ENCODE assay signal across 9 mouse cellular contexts in the genomic region with DNA sequence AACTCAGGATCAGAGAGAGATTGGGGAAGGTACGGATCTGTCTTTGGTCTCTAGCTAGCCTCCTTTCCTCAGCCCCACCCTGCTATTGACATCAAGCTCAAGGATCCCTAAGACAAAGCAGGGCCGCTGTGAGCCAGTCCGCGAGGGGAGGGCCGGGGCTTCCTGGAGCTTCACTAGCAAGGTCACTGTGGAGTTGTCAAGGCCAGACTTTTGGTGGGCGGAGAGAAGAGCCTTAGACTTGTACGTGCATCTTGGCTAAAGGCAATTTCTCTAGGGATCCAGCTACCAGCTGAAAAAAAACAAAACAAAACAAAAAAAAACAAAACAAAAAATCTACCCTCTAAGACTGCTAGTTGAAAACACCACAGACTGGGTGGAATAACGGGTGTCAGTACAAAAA. TPM values are rescaled to one million over a fixed set of nuclear protein-coding genes. Genes with fewer than 3 reads are reported as not detected.
DNase-seq lines count a peak whose midpoint lies in the region; ATAC-seq and TF ChIP-seq lines count a peak whose summit lies in the region.
"Had no signal": no experiment of that assay in that cellular context is flagged by ENCODE, and none has a peak within 500 bp of the region (broad histone marks: within the 10 kb centered on the region; RNA-seq: fewer than 3 reads in every experiment).

No protein-coding gene starts in this region.

- H3K4me3 ChIP-seq in left cerebral cortex, adult 2 months = no peak overlapping the region; the same call in 1 of the 2 replicates
- peak overlapping the region; percentile 51 for H3K4me3 ChIP-seq in embryonic facial prominence, embryonic 13.5 days
- peak overlapping the region; percentile 49 for H3K4me3 ChIP-seq in hindbrain, embryonic 13.5 days
- no peak overlapping the region for H3K4me3 ChIP-seq in liver, embryonic 12.5 days
- no peak overlapping the region for H3K4me3 ChIP-seq in stomach, postnatal 0 days (ENCODE audit: low read depth, low read length)

- no peak overlapping the region for H3K9ac ChIP-seq in embryonic facial prominence, embryonic 13.5 days
- no peak overlapping the region for H3K9ac ChIP-seq in hindbrain, embryonic 13.5 days
- no peak overlapping the region for H3K9ac ChIP-seq in liver, embryonic 12.5 days
- H3K9ac ChIP-seq in stomach, postnatal 0 days (ENCODE audit: low read length) = no peak overlapping the region

- H3K9me3 ChIP-seq in embryonic facial prominence, embryonic 13.5 days = no peaks in the 10 kb centered on the region
- no peaks in the 10 kb centered on the region for H3K9me3 ChIP-seq in hindbrain, embryonic 13.5 days
- H3K9me3 ChIP-seq in liver, embryonic 12.5 days (replicated peaks) = no peaks in the 10 kb centered on the region
- no peaks in the 10 kb centered on the region for H3K9me3 ChIP-seq in stomach, postnatal 0 days (ENCODE audit: control insufficient read depth, low read length)

- ATAC-seq in embryonic facial prominence, embryonic 13.5 days (ENCODE audit: insufficient number of reproducible peaks, insufficient read depth, low FRiP score, low TSS enrichment, low read depth) = no peak
- ATAC-seq in hindbrain, embryonic 13.5 days (ENCODE audit: low FRiP score) = no peak
- no peak for ATAC-seq in liver, embryonic 12.5 days
- no peak for ATAC-seq in stomach, postnatal 0 days (ENCODE audit: low FRiP score, low TSS enrichment)

- peak overlapping the region; percentile 83 for H3K27ac ChIP-seq in left cerebral cortex, adult 2 months
- no peak overlapping the region; the same call in 1 of the 2 replicates for H3K27ac ChIP-seq in embryonic facial prominence, embryonic 13.5 days
- no peak overlapping the region for H3K27ac ChIP-seq in hindbrain, embryonic 13.5 days
- no peak overlapping the region for H3K27ac ChIP-seq in liver, embryonic 12.5 days
- peak overlapping the region; percentile 85 for H3K27ac ChIP-seq in stomach, postnatal 0 days (replicated peaks)

- peak overlapping the region; percentile 72 for H3K4me2 ChIP-seq in embryonic facial prominence, embryonic 13.5 days
- H3K4me2 ChIP-seq in hindbrain, embryonic 13.5 days = peak overlapping the region; percentile 63
- H3K4me2 ChIP-seq in liver, embryonic 12.5 days = peak overlapping the region; percentile 65
- H3K4me2 ChIP-seq in stomach, postnatal 0 days (replicated peaks; ENCODE audit: low read depth) = peak overlapping the region; percentile 69

- H3K27me3 ChIP-seq in embryonic facial prominence, embryonic 13.5 days = peaks cover 82% of the 10 kb centered on the region
- H3K27me3 ChIP-seq in hindbrain, embryonic 13.5 days = peaks cover 78% of the 10 kb centered on the region
- peaks cover 82% of the 10 kb centered on the region for H3K27me3 ChIP-seq in liver, embryonic 12.5 days (replicated peaks)
- no peaks in the 10 kb centered on the region; the same call in 1 of the 2 replicates for H3K27me3 ChIP-seq in stomach, postnatal 0 days (ENCODE audit: control insufficient read depth, insufficient read depth, low read length)

- H3K4me1 ChIP-seq in embryonic facial prominence, embryonic 13.5 days = peaks cover 20% of the 10 kb centered on the region
- H3K4me1 ChIP-seq in hindbrain, embryonic 13.5 days (replicated peaks) = peaks cover 22% of the 10 kb centered on the region
- H3K4me1 ChIP-seq in liver, embryonic 12.5 days = peaks cover 29% of the 10 kb centered on the region
- no peaks in the 10 kb centered on the region for H3K4me1 ChIP-seq in stomach, postnatal 0 days (replicated peaks; ENCODE audit: control insufficient read depth, insufficient read depth)

- no peak for DNase-seq in left cerebral cortex, adult 2 months (ENCODE audit: extremely low spot score in 1 of 2, low spot score in 2 of 2)
- DNase-seq in left cerebral cortex, postnatal 25 days (ENCODE audit: low spot score in 2 of 2) = no peak
- DNase-seq in stomach, postnatal 0 days (ENCODE audit: low spot score) = no peak
- no peak for DNase-seq in layer of hippocampus, postnatal 25 days (ENCODE audit: extremely low spot score in 1 of 2, low spot score in 1 of 2)
- DNase-seq in cerebellum, postnatal 14 days = no peak

- TF ChIP-seq CTCF in left cerebral cortex, adult 2 months (IDR thresholded peaks at IDR 0.05) = no peak
- no peak for TF ChIP-seq CTCF in stomach, postnatal 0 days (IDR thresholded peaks at IDR 0.05; ENCODE audit: low read depth)

- intact Hi-C loops in left cerebral cortex, adult 2 months (cut with DNase I) = loop anchor here (5.0 kb wide), 1 partner anchor 91 kb away; no protein-coding TSS in a partner anchor
- intact Hi-C loops in left cerebral cortex, postnatal 25 days (cut with DNase I) = loop anchor here (5.0 kb wide), 2 partner anchors 106 to 131 kb away; no protein-coding TSS in a partner anchor

- H3K36me3 ChIP-seq in embryonic facial prominence, embryonic 13.5 days = no peaks in the 10 kb centered on the region
- H3K36me3 ChIP-seq in hindbrain, embryonic 13.5 days = no peaks in the 10 kb centered on the region
- H3K36me3 ChIP-seq in liver, embryonic 12.5 days = no peaks in the 10 kb centered on the region
- H3K36me3 ChIP-seq in stomach, postnatal 0 days (ENCODE audit: control insufficient read depth, insufficient read depth, low read length) = no peaks in the 10 kb centered on the region
- H3K36me3 ChIP-seq: G1E had no signal

- TF ChIP-seq EP300 in stomach, postnatal 0 days (optimal IDR thresholded peaks at IDR 0.05) = no peak

- WGBS in embryonic facial prominence, embryonic 13.5 days = 5% methylated on average over 8 of the region's 8 CpGs
- WGBS in hindbrain, embryonic 13.5 days = 8% methylated on average over 8 of the region's 8 CpGs
- 7% methylated on average over 8 of the region's 8 CpGs for WGBS in liver, embryonic 12.5 days (ENCODE audit: insufficient replicate concordance)
- WGBS in stomach, postnatal 0 days = 24% methylated on average over 8 of the region's 8 CpGs

RNA-seq across cellular contexts. Expression of a gene that starts 1.6 kb away (rescaled TPM):
- 1 to 10 TPM; 6.1 to 6.2 TPM for total RNA-seq in left cerebral cortex, adult 2 months (2021)
- 1 to 10 TPM; 5.7 to 6.4 TPM for total RNA-seq in left cerebral cortex, postnatal 25 days (2021)
- polyA plus RNA-seq in embryonic facial prominence, embryonic 13.5 days (2015; fragmentation: Nextera tagmentation; extraction: Ambion mirVana) = 4.7 and 5.3 TPM in 2 replicates
- 2.1 and 2.5 TPM in 2 replicates for polyA plus RNA-seq in hindbrain, embryonic 13.5 days (2015; fragmentation: Nextera tagmentation; extraction: Ambion mirVana)
- polyA plus RNA-seq in liver, embryonic 12.5 days (2016; fragmentation: Nextera tagmentation; extraction: Ambion mirVana) = 1.3 and 2.0 TPM in 2 replicates
- polyA plus RNA-seq in stomach, postnatal 0 days (2015; fragmentation: Nextera tagmentation; extraction: Ambion mirVana) = 4.9 and 5.0 TPM in 2 replicates
- total RNA-seq in layer of hippocampus, postnatal 25 days (2021) = 1 to 10 TPM; 7.3 to 7.4 TPM
- polyA plus RNA-seq: G1E had no signal

Comparison
In these comparisons a context has a peak if more than half of its experiments do, and no peak if none do; other contexts are left out.
1. H3K27ac ChIP-seq: peak in left cerebral cortex, adult 2 months (single experiment) and stomach, postnatal 0 days (single experiment); none in embryonic facial prominence, embryonic 13.5 days (single experiment), hindbrain, embryonic 13.5 days (single experiment) and liver, embryonic 12.5 days (single experiment).
2. H3K4me3 ChIP-seq: peak in embryonic facial prominence, embryonic 13.5 days (single experiment) and hindbrain, embryonic 13.5 days (single experiment); none in left cerebral cortex, adult 2 months (single experiment), liver, embryonic 12.5 days (single experiment) and stomach, postnatal 0 days (single experiment).
3. Peak in every context shown above with its lines, with median percentiles within 50 percentile points of each other: H3K4me2 ChIP-seq.